Mouse (Mus musculus) embryo, embryonic 10.5 days (tissue): ENCODE results near the gene Bpifa6.
A peak's percentile ranks its signal among the peaks of the same experiment; 100 is the strongest.

Source experiments
- DNase-seq: peaks from one replicate; pipeline ENCODE4 v3.0.0-alpha.2; 2015; ENCODE audit warnings: low spot score

Gene Bpifa6

DNA sequence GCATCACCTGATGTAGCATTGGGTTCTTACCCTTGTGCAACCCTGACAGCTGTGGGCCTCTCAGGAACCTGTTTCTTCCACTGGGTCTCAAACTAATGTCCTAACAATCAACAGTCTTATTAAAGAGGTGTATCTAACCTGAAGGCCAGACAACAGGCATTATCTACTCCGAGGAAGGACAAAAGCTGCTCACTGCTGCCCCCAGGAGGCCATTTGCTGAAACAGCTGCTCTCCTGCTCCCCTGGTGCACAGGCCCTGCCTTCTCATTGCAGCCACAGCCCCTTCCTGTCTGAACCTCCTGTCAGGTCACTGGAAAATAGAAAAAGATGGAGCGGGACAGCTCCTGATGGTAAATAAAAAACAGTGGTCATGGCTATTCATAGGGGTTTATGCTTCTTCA lies 64.2 kb downstream of the Bpifa6 start:
- peak; percentile 47 for DNase-seq

GRCm38 (mm10) chr2:154044743-154045142 lies 70.0 kb downstream of the Bpifa6 start:
- no peak for DNase-seq
